In the genomic region with DNA sequence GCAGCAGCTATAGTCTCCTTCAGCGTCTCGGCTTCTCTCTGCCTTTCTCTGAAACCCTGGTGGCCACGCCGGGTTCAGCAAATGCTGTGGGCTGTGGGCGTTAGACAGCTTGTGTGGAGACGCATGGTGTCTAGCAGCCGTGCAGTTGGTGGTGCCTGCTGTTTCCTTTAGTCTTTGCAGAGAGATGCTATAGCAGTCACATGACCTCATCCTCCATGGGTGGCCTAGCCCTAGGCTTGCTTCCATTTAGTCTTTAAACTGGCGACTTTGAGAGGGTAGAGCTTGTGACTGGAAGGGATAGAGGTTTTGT, we compare ENCODE assay signal across 10 mouse cellular contexts. TPM values are rescaled to one million over a fixed set of nuclear protein-coding genes. Genes with fewer than 3 reads are reported as not detected.
DNase-seq lines count a peak whose midpoint lies in the region; ATAC-seq and TF ChIP-seq lines count a peak whose summit lies in the region.
"Had no signal": no experiment of that assay in that cellular context is flagged by ENCODE, and none has a peak within 500 bp of the region (broad histone marks: within the 10 kb centered on the region; RNA-seq: fewer than 3 reads in every experiment).

No protein-coding gene starts in this region.

- DNase-seq in midbrain, postnatal 0 days (ENCODE audit: low spot score), result peak; percentile 33
- no peak for DNase-seq in midbrain, embryonic 10.5 days (ENCODE audit: low spot score)
- DNase-seq in layer of hippocampus, postnatal 10 days (ENCODE audit: low spot score in 2 of 2), result peak; percentile 29 to 47
- DNase-seq in right cerebral cortex, postnatal 25 days, result peak; percentile 23
- no peak for DNase-seq in urinary bladder, postnatal 4 days (ENCODE audit: low spot score in 2 of 2)
- no peak for DNase-seq in gastrocnemius, postnatal 14 days
- DNase-seq: adrenal gland, postnatal 36 days had no signal

- H3K4me3 ChIP-seq in midbrain, postnatal 0 days (ENCODE audit: low read depth, low read length), result no peak overlapping the region
- no peak overlapping the region for H3K4me3 ChIP-seq in midbrain, embryonic 10.5 days
- peak overlapping the region; percentile 36 for H3K4me3 ChIP-seq in bone marrow, adult 2 months (replicated peaks; ENCODE audit: control insufficient read depth, low read depth, low read length)
- H3K4me3 ChIP-seq: liver, embryonic 15.5 days; neural tube, embryonic 15.5 days had no signal

- TF ChIP-seq CTCF in midbrain, postnatal 0 days (IDR thresholded peaks at IDR 0.05), result no peak
- TF ChIP-seq CTCF in bone marrow, adult 2 months (IDR thresholded peaks at IDR 0.05; ENCODE audit: control insufficient read depth, insufficient read depth, low read length), result no peak

- H3K27ac ChIP-seq in midbrain, postnatal 0 days (ENCODE audit: low read depth, low read length), result no peak overlapping the region
- no peak overlapping the region for H3K27ac ChIP-seq in midbrain, embryonic 10.5 days (replicated peaks)
- H3K27ac ChIP-seq in bone marrow, adult 2 months (ENCODE audit: control insufficient read depth, insufficient read depth, low read depth, low read length, poor library complexity), result no peak overlapping the region; the same call in 1 of the 2 replicates
- H3K27ac ChIP-seq: liver, embryonic 15.5 days; neural tube, embryonic 15.5 days had no signal

- no peak overlapping the region for H3K9ac ChIP-seq in midbrain, postnatal 0 days (replicated peaks; ENCODE audit: low read length, poor library complexity, severe bottlenecking)
- H3K9ac ChIP-seq: liver, embryonic 15.5 days; neural tube, embryonic 15.5 days had no signal

- no peaks in the 10 kb centered on the region for H3K4me1 ChIP-seq in midbrain, postnatal 0 days (ENCODE audit: insufficient read depth, low read length)
- peaks cover 4% of the 10 kb centered on the region; the same call in 1 of the 2 replicates for H3K4me1 ChIP-seq in midbrain, embryonic 10.5 days
- peaks cover 2% of the 10 kb centered on the region; the same call in 1 of the 2 replicates for H3K4me1 ChIP-seq in bone marrow, adult 2 months (ENCODE audit: control insufficient read depth, insufficient read depth, low read length)
- H3K4me1 ChIP-seq: liver, embryonic 15.5 days; neural tube, embryonic 15.5 days had no signal

- H3K27me3 ChIP-seq in midbrain, postnatal 0 days (ENCODE audit: insufficient read depth, low read length), result no peaks in the 10 kb centered on the region
- no peaks in the 10 kb centered on the region for H3K27me3 ChIP-seq in midbrain, embryonic 10.5 days (ENCODE audit: low read depth, poor library complexity, severe bottlenecking)
- H3K27me3 ChIP-seq: liver, embryonic 15.5 days; neural tube, embryonic 15.5 days had no signal

- no peak for ATAC-seq in midbrain, postnatal 0 days (ENCODE audit: low FRiP score)

- no peak for TF ChIP-seq POLR2A in bone marrow, adult 2 months (IDR thresholded peaks at IDR 0.05; ENCODE audit: borderline replicate concordance, control insufficient read depth, low read depth, low read length)

- WGBS in midbrain, postnatal 0 days, result 45% methylated on average over 8 of the region's 8 CpGs
- 69% methylated on average over 8 of the region's 8 CpGs for WGBS in midbrain, embryonic 10.5 days
- 39% methylated on average over 8 of the region's 8 CpGs for WGBS in bone marrow, adult 2 months

- H3K9me3 ChIP-seq in midbrain, postnatal 0 days (ENCODE audit: low read length), result no peaks in the 10 kb centered on the region
- no peaks in the 10 kb centered on the region for H3K9me3 ChIP-seq in midbrain, embryonic 10.5 days (replicated peaks)
- H3K9me3 ChIP-seq: liver, embryonic 15.5 days; neural tube, embryonic 15.5 days had no signal

- intact Hi-C loops in gastrocnemius, postnatal 14 days (cut with DNase I; ENCODE audit: low total_unique reads), result no loop called here

- no peaks in the 10 kb centered on the region for H3K36me3 ChIP-seq in midbrain, postnatal 0 days (ENCODE audit: insufficient read depth, low read length)
- no peaks in the 10 kb centered on the region for H3K36me3 ChIP-seq in midbrain, embryonic 10.5 days
- H3K36me3 ChIP-seq: liver, embryonic 15.5 days; neural tube, embryonic 15.5 days had no signal

- no peak overlapping the region for H3K4me2 ChIP-seq in midbrain, postnatal 0 days (ENCODE audit: low read depth, low read length, poor library complexity, severe bottlenecking)
- H3K4me2 ChIP-seq: liver, embryonic 15.5 days; neural tube, embryonic 15.5 days had no signal

RNA-seq across cellular contexts. Expression of a gene that starts 14.0 kb away (rescaled TPM):
- total RNA-seq in midbrain, postnatal 0 days (2014; rRNA removed), result not detected in 2 replicates
- not detected in 2 replicates for polyA plus RNA-seq in midbrain, postnatal 0 days (2015; fragmentation: Nextera tagmentation; extraction: Ambion mirVana)
- polyA plus RNA-seq in midbrain, embryonic 10.5 days (2016; fragmentation: Nextera tagmentation; extraction: Ambion mirVana), result not detected in 2 replicates
- 1.2 and 4.0 TPM in 2 replicates for polyA plus RNA-seq in bone marrow, adult 2 months (2011; ENCODE audit: insufficient read depth, insufficient read length, low replicate concordance, missing spikeins)
- not detected for total RNA-seq in layer of hippocampus, postnatal 10 days (2021)
- total RNA-seq in gastrocnemius, postnatal 14 days (2021), result not detected

RNA-seq across cellular contexts. Expression of a gene that starts 45.8 kb away (rescaled TPM):
- 36.1 and 37.1 TPM in 2 replicates for total RNA-seq in midbrain, postnatal 0 days (2014; rRNA removed)
- 35.1 and 47.9 TPM in 2 replicates for polyA plus RNA-seq in midbrain, postnatal 0 days (2015; fragmentation: Nextera tagmentation; extraction: Ambion mirVana)
- polyA plus RNA-seq in midbrain, embryonic 10.5 days (2016; fragmentation: Nextera tagmentation; extraction: Ambion mirVana), result 42.3 and 45.3 TPM in 2 replicates
- 5.3 and 14.4 TPM in 2 replicates for polyA plus RNA-seq in bone marrow, adult 2 months (2011; ENCODE audit: insufficient read depth, insufficient read length, low replicate concordance, missing spikeins)
- 10 to 100 TPM; 35.6 to 49.9 TPM for total RNA-seq in layer of hippocampus, postnatal 10 days (2021)
- total RNA-seq in gastrocnemius, postnatal 14 days (2021), result 10 to 100 TPM; 15.4 to 22.5 TPM

Comparison
In these comparisons a context has a peak if more than half of its experiments do, and no peak if none do; other contexts are left out.
1. DNase-seq: peak in midbrain, postnatal 0 days (single experiment), layer of hippocampus, postnatal 10 days (2 of 2) and right cerebral cortex, postnatal 25 days (single experiment); none in midbrain, embryonic 10.5 days (single experiment), urinary bladder, postnatal 4 days (0 of 2) and gastrocnemius, postnatal 14 days (single experiment).